8 mouse cellular contexts compared by ENCODE assay signal in the genomic region with DNA sequence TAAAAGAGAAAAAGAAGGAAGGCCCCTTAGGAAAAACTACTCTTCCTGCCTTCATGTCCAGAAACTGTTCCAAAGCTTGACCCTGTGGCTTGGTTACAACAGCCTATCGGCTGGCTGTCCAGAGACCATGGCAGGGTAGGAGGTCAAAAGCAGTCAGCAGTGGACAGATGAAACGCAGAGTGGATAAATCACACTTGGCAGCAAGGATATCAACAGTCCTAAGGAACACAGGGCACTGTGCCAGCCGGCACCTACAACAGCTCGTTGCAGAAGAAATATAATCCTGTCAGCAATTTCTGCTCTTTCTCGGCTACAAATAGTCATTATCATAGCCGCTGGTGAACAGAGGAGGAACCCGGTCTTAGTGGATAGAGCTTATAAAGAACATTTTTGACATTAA.
DNase-seq lines count a peak whose midpoint lies in the region; ATAC-seq and TF ChIP-seq lines count a peak whose summit lies in the region.

No protein-coding gene starts in this region.

- TF ChIP-seq POLR2A in heart, adult 2 months (IDR thresholded peaks at IDR 0.05; ENCODE audit: insufficient read depth, low read depth, low read length) = no peak

- 41% methylated on average over 7 of the region's 7 CpGs for WGBS in hindbrain, embryonic 13.5 days
- WGBS in hindbrain, embryonic 12.5 days = 62% methylated on average over 7 of the region's 7 CpGs
- 27% methylated on average over 7 of the region's 7 CpGs for WGBS in heart, adult 2 months
- 8% methylated on average over 7 of the region's 7 CpGs for WGBS in kidney, postnatal 0 days

- H3K4me2 ChIP-seq in hindbrain, embryonic 13.5 days = no peak overlapping the region
- H3K4me2 ChIP-seq in hindbrain, embryonic 12.5 days (replicated peaks) = no peak overlapping the region
- no peak overlapping the region for H3K4me2 ChIP-seq in kidney, postnatal 0 days (ENCODE audit: low read length)

- no peaks in the 10 kb centered on the region for H3K27me3 ChIP-seq in hindbrain, embryonic 13.5 days
- H3K27me3 ChIP-seq in hindbrain, embryonic 12.5 days = no peaks in the 10 kb centered on the region
- no peaks in the 10 kb centered on the region for H3K27me3 ChIP-seq in heart, adult 2 months (ENCODE audit: control insufficient read depth, insufficient read depth, low read length)
- no peaks in the 10 kb centered on the region for H3K27me3 ChIP-seq in kidney, postnatal 0 days (ENCODE audit: insufficient read depth, low read length)

- peaks cover 10% of the 10 kb centered on the region for H3K36me3 ChIP-seq in hindbrain, embryonic 13.5 days
- no peaks in the 10 kb centered on the region for H3K36me3 ChIP-seq in hindbrain, embryonic 12.5 days
- no peaks in the 10 kb centered on the region for H3K36me3 ChIP-seq in heart, adult 2 months (ENCODE audit: control insufficient read depth, insufficient read depth, low read length)
- H3K36me3 ChIP-seq in kidney, postnatal 0 days (ENCODE audit: insufficient read depth, low read length) = no peaks in the 10 kb centered on the region

- peaks cover 40% of the 10 kb centered on the region for H3K4me1 ChIP-seq in hindbrain, embryonic 13.5 days (replicated peaks)
- peaks cover 23% of the 10 kb centered on the region for H3K4me1 ChIP-seq in hindbrain, embryonic 12.5 days
- peaks cover 2% of the 10 kb centered on the region; the same call in 1 of the 2 replicates for H3K4me1 ChIP-seq in heart, adult 2 months (ENCODE audit: control insufficient read depth, insufficient read depth, low read length)
- peaks cover 17% of the 10 kb centered on the region for H3K4me1 ChIP-seq in kidney, postnatal 0 days (replicated peaks; ENCODE audit: insufficient read depth, low read length)

- TF ChIP-seq EP300 in heart, adult 2 months (IDR thresholded peaks at IDR 0.05; ENCODE audit: insufficient read depth, low read depth, low read length) = no peak

- DNase-seq in adrenal gland, postnatal 25 days = peak; percentile 62
- peak; percentile 48 to 59 for DNase-seq in heart, adult 2 months
- DNase-seq in kidney, postnatal 0 days (ENCODE audit: low spot score) = peak; percentile 78
- peak; percentile 51 for DNase-seq in ovary, postnatal 36 days (ENCODE audit: low spot score)
- DNase-seq in embryo, embryonic 10 days (ENCODE audit: low spot score) = no peak
- DNase-seq in right cerebral cortex, postnatal 10 days (ENCODE audit: low spot score in 2 of 2) = no peak

- H3K9me3 ChIP-seq in hindbrain, embryonic 13.5 days = no peaks in the 10 kb centered on the region
- no peaks in the 10 kb centered on the region for H3K9me3 ChIP-seq in hindbrain, embryonic 12.5 days (replicated peaks)
- no peaks in the 10 kb centered on the region for H3K9me3 ChIP-seq in kidney, postnatal 0 days (replicated peaks; ENCODE audit: low read length)

- no peak overlapping the region for H3K9ac ChIP-seq in hindbrain, embryonic 13.5 days
- no peak overlapping the region for H3K9ac ChIP-seq in hindbrain, embryonic 12.5 days
- H3K9ac ChIP-seq in heart, adult 2 months (ENCODE audit: low read depth, low read length) = no peak overlapping the region
- H3K9ac ChIP-seq in kidney, postnatal 0 days (ENCODE audit: low read depth, low read length) = no peak overlapping the region

- TF ChIP-seq CTCF in heart, adult 2 months (IDR thresholded peaks at IDR 0.05) = no peak
- no peak for TF ChIP-seq CTCF in kidney, postnatal 0 days (IDR thresholded peaks at IDR 0.05; ENCODE audit: low read depth)

- peak overlapping the region; percentile 71 for H3K27ac ChIP-seq in hindbrain, embryonic 13.5 days
- no peak overlapping the region for H3K27ac ChIP-seq in hindbrain, embryonic 12.5 days
- no peak overlapping the region for H3K27ac ChIP-seq in heart, adult 2 months
- 0 out of 2 replicates have a peak overlapping the region, but pooled peaks have one; percentile 36 for H3K27ac ChIP-seq in kidney, postnatal 0 days

- ATAC-seq in hindbrain, embryonic 13.5 days (ENCODE audit: low FRiP score) = no peak
- ATAC-seq in hindbrain, embryonic 12.5 days (ENCODE audit: low FRiP score) = no peak
- no peak; the same call in 1 of the 2 replicates for ATAC-seq in kidney, postnatal 0 days (replicated peaks; ENCODE audit: low FRiP score, low read depth)

- no peaks in the 10 kb centered on the region for H3K79me2 ChIP-seq in heart, adult 2 months (replicated peaks; ENCODE audit: control insufficient read depth, insufficient read depth, low read length)

- intact Hi-C loops in heart, adult 2 months (cut with DNase I) = no loop called here

- no peak overlapping the region for H3K4me3 ChIP-seq in hindbrain, embryonic 13.5 days
- no peak overlapping the region for H3K4me3 ChIP-seq in hindbrain, embryonic 12.5 days
- H3K4me3 ChIP-seq in heart, adult 2 months = no peak overlapping the region
- H3K4me3 ChIP-seq in kidney, postnatal 0 days (replicated peaks; ENCODE audit: low read depth, low read length) = no peak overlapping the region

Comparison
In these comparisons a context has a peak if more than half of its experiments do, and no peak if none do; other contexts are left out.
1. H3K27ac ChIP-seq: peak in hindbrain, embryonic 13.5 days (single experiment) and kidney, postnatal 0 days (single experiment); none in hindbrain, embryonic 12.5 days (single experiment) and heart, adult 2 months (single experiment).
2. DNase-seq: peak in adrenal gland, postnatal 25 days (single experiment), heart, adult 2 months (2 of 2), kidney, postnatal 0 days (single experiment) and ovary, postnatal 36 days (single experiment); none in embryo, embryonic 10 days (single experiment) and right cerebral cortex, postnatal 10 days (0 of 2).